Mouse (Mus musculus) liver, embryonic 12.5 days (tissue): ENCODE data around the gene Gm15155. TPM values are rescaled to one million over a fixed set of nuclear protein-coding genes. Genes with fewer than 3 reads are reported as not detected.

Experiments used
- ATAC-seq: fragments of 200-750 bp; cut with Nextera tagmentation; 2 replicates; pipeline ENCODE4 v1.8.0; 2017; ENCODE audit warnings: moderate number of reproducible peaks, mild to moderate bottlenecking, moderate library complexity
- H3K27ac ChIP-seq: fragments of 300-500 bp; sonication (generic); 2 replicates; pipeline ENCODE4 v1.5.1; 2016; ENCODE audit warnings: mild to moderate bottlenecking
- H3K27me3 ChIP-seq: fragments of 300-500 bp; sonication (generic); replicated peaks from 2 replicates; pipeline ENCODE4 v1.6.1; 2016; ENCODE audit warnings: mild to moderate bottlenecking, moderate library complexity
- H3K36me3 ChIP-seq: fragments of 300-500 bp; sonication (generic); 2 replicates; pipeline ENCODE4 v1.6.1; 2016; ENCODE audit warnings: mild to moderate bottlenecking, moderate library complexity
- H3K4me1 ChIP-seq: fragments of 300-500 bp; sonication (generic); 2 replicates; pipeline ENCODE4 v1.6.1; 2016
- H3K4me2 ChIP-seq: fragments of 300-500 bp; sonication (generic); 2 replicates; pipeline ENCODE4 v1.6.1; 2016; ENCODE audit warnings: mild to moderate bottlenecking, moderate library complexity
- H3K4me3 ChIP-seq: fragments of 300-500 bp; sonication (generic); 2 replicates; pipeline ENCODE4 v1.5.1; 2016; ENCODE audit warnings: mild to moderate bottlenecking, moderate library complexity
- H3K9ac ChIP-seq: fragments of 300-500 bp; sonication (generic); 2 replicates; pipeline ENCODE4 v1.6.1; 2016; ENCODE audit warnings: mild to moderate bottlenecking, moderate library complexity
- H3K9me3 ChIP-seq: fragments of 300-500 bp; sonication (generic); replicated peaks from 2 replicates; pipeline ENCODE4 v1.6.1; 2016; ENCODE audit warnings: mild to moderate bottlenecking, moderate library complexity
- WGBS: fragments of 180-500 bp; shearing (Covaris S2); methylation state at CpG from one replicate; pipeline ENCODE4 v1.1.7; 2016; ENCODE audit not compliant: insufficient replicate concordance; 5-methylcytosine and 5-hydroxymethylcytosine counted together
- polyA plus RNA-seq: library from polyadenylated mRNA; unstranded; fragments of >200 nt; fragmentation: Nextera tagmentation; extraction: Ambion mirVana; gene quantifications from 2 replicates; pipeline ENCODE4 v1.2.1, GENCODE M21; 2016

Gene Gm15155
- polyA plus RNA-seq: not detected in 2 replicates

GRCm38 (mm10) chrX:155624341-155624841, at the start of gene Gm15155:
Gm15155 (plus strand) TSS chrX:155624741.
- Histone ChIP-seq H3K27ac (no peak within 1 kb of the TSS), H3K4me3 (peak within 1 kb of the TSS; percentile 35), H3K4me1 (no peaks in the 10 kb centered on the region), H3K4me2 (peak within 1 kb of the TSS; percentile 59), H3K9me3 (no peaks in the 10 kb centered on the region), H3K36me3 (no peaks in the 10 kb centered on the region), H3K27me3 (peaks cover 54% of the 10 kb centered on the region), H3K9ac (no peak within 1 kb of the TSS)
- 15% methylated on average over 18 of the region's 19 CpGs for WGBS
- no peak for ATAC-seq

- Histone ChIP-seq H3K4me2 (no peak overlapping the region), H3K9ac (no peak overlapping the region), H3K4me3 (no peak overlapping the region), H3K27me3 (no peaks in the 10 kb centered on the region), H3K27ac (no peak overlapping the region), H3K4me1 (no peaks in the 10 kb centered on the region), H3K9me3 (no peaks in the 10 kb centered on the region), H3K36me3 (no peaks in the 10 kb centered on the region)
- no peak for ATAC-seq
Measured at GRCm38 (mm10) chrX:155579791-155580190, 44.8 kb upstream of the Gm15155 start.

DNA sequence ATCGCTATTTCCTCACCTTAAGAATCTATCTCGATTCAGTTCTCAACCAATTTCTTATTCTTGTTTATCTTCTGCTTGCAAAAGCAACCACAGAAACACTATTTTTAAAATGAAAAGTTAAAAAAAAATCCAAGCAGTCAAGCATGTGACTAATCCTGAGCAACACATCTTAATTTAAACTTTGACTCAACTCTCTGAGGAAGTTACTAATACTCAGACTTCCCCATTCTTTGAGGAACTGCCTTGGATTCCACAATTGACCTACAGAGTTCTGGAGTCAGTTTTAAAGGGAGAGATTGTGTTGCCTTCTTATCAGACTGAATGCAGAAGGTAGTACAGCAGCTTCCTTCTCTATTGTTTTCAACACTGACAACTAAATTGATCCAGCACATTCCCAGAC, 40.0 kb upstream of the Gm15155 start:
- Histone ChIP-seq H3K9me3 (no peaks in the 10 kb centered on the region), H3K27me3 (no peaks in the 10 kb centered on the region), H3K9ac (no peak overlapping the region), H3K4me1 (no peaks in the 10 kb centered on the region), H3K36me3 (no peaks in the 10 kb centered on the region), H3K27ac (no peak overlapping the region), H3K4me3 (no peak overlapping the region), H3K4me2 (no peak overlapping the region)
- no peak for ATAC-seq
- WGBS: 28% methylated on average over 2 of the region's 2 CpGs

GRCm38 (mm10) chrX:155591490-155591889, 33.1 kb upstream of the Gm15155 start:
- 32% methylated on average over 3 of the region's 3 CpGs for WGBS
- H3K9me3 ChIP-seq: no peaks in the 10 kb centered on the region
- no peak overlapping the region for H3K4me2 ChIP-seq
- no peak overlapping the region for H3K4me3 ChIP-seq
- no peaks in the 10 kb centered on the region for H3K4me1 ChIP-seq
- no peak overlapping the region for H3K27ac ChIP-seq
- ATAC-seq: no peak
- no peak overlapping the region for H3K9ac ChIP-seq
- no peaks in the 10 kb centered on the region for H3K27me3 ChIP-seq
- no peaks in the 10 kb centered on the region for H3K36me3 ChIP-seq

DNA sequence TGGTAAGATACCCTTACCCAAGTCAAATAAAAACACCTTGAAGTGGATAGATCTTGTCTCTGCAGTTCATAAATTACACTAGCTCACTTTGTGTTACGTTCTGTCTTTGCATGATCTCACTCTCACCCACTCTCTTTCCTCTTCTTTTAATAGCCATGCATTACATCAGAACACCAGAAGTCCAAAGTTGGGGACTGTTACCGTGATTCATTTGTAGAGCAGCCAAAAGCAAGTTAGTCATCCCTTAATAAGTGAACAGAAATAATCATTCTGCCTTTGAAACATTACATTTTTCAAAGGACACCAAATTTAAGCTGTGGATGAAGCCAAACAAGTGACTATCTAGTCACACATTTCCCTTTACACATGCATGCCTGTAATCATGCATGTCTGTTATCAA, 32.1 kb upstream of the Gm15155 start:
- Histone ChIP-seq H3K9me3 (no peaks in the 10 kb centered on the region), H3K27me3 (no peaks in the 10 kb centered on the region), H3K36me3 (no peaks in the 10 kb centered on the region), H3K4me3 (no peak overlapping the region), H3K9ac (no peak overlapping the region), H3K4me1 (no peaks in the 10 kb centered on the region), H3K27ac (no peak overlapping the region), H3K4me2 (no peak overlapping the region)
- WGBS: 41% methylated on average over 2 of the region's 2 CpGs
- no peak for ATAC-seq

DNA sequence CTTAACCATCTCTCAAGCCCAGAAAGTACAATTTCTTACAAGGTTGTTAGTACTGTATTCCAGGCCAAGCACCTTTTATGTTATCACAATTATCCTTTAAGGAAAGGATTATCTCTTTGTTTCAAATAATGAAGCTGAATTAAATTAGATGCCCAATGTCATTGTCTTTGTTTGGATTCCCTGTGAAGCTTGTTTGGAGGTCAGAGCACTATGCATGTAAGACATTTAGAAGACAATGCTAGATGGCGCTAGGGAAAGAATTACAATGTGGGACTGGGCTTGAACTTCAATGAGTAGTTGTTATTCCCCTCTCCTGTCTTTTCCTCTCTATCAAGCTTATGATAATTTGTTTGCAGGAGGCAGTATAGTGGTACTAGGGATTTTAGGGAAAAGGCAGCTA, 29.9 kb upstream of the Gm15155 start:
- H3K36me3 ChIP-seq: no peaks in the 10 kb centered on the region
- no peak overlapping the region for H3K9ac ChIP-seq
- no peak overlapping the region for H3K27ac ChIP-seq
- H3K4me2 ChIP-seq: no peak overlapping the region
- H3K27me3 ChIP-seq: no peaks in the 10 kb centered on the region
- H3K9me3 ChIP-seq: no peaks in the 10 kb centered on the region
- no peak overlapping the region for H3K4me3 ChIP-seq
- H3K4me1 ChIP-seq: no peaks in the 10 kb centered on the region
- 55% methylated on average over 1 of the region's 1 CpGs for WGBS
- ATAC-seq: no peak

- no peaks in the 10 kb centered on the region for H3K27me3 ChIP-seq
- no peak overlapping the region for H3K9ac ChIP-seq
- H3K4me1 ChIP-seq: no peaks in the 10 kb centered on the region
- ATAC-seq: no peak
- H3K4me3 ChIP-seq: no peak overlapping the region
- H3K4me2 ChIP-seq: no peak overlapping the region
- no peaks in the 10 kb centered on the region for H3K9me3 ChIP-seq
- no peaks in the 10 kb centered on the region for H3K36me3 ChIP-seq
- H3K27ac ChIP-seq: no peak overlapping the region
Measured at GRCm38 (mm10) chrX:155596390-155596789, 28.2 kb upstream of the Gm15155 start.

DNA sequence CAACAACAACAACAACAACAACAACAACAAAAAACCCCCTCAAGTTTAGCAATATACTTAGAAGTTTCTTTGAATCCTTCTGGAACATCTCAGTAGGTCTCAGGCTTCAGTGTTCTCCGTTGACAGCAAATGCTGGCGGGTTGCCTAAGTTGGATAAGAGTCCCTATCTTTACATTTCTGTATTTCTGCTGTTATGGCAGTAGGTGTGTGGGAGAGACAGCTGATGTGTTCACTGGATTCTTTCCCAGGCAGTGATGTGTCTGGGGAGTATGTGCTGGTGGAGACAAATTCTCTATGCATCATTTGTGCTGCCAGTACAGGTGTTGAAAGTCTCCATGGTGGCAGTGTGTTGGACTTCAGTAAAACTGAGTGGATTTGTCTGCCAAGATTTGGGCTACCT, 23.3 kb upstream of the Gm15155 start:
- Histone ChIP-seq H3K27ac (no peak overlapping the region), H3K36me3 (no peaks in the 10 kb centered on the region), H3K9me3 (no peaks in the 10 kb centered on the region), H3K9ac (no peak overlapping the region), H3K4me1 (no peaks in the 10 kb centered on the region), H3K4me2 (no peak overlapping the region), H3K27me3 (no peaks in the 10 kb centered on the region), H3K4me3 (no peak overlapping the region)
- WGBS: 53% methylated on average over 2 of the region's 2 CpGs
- no peak for ATAC-seq

DNA sequence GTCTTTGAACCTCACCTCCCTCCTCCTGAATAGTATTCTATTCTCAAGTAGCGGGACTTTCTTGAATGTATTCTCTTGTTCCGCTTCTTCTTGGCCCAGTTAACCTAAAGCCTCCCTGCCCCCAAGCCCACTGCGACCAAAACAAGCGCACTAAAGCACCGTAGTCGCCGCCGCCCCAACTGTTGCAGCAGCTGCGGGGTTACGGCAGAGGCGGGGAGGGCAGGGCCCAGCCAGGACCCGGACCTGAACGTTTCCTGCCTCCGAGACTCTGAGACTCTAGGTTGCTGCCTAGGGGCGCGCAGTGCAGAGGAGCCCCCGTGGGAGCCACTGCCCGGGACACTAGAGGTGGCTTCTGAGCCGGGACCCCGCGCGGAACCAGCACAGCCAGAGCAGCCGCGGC, 2.0 kb upstream of the Gm15155 start:
- peak overlapping the region; percentile 35 for H3K4me3 ChIP-seq
- no peaks in the 10 kb centered on the region for H3K4me1 ChIP-seq
- H3K27me3 ChIP-seq: peaks cover 54% of the 10 kb centered on the region
- H3K4me2 ChIP-seq: peak overlapping the region; percentile 59
- 8% methylated on average over 24 of the region's 24 CpGs for WGBS
- no peak for ATAC-seq
- no peaks in the 10 kb centered on the region for H3K36me3 ChIP-seq
- no peak overlapping the region for H3K27ac ChIP-seq
- no peak overlapping the region for H3K9ac ChIP-seq
- no peaks in the 10 kb centered on the region for H3K9me3 ChIP-seq

DNA sequence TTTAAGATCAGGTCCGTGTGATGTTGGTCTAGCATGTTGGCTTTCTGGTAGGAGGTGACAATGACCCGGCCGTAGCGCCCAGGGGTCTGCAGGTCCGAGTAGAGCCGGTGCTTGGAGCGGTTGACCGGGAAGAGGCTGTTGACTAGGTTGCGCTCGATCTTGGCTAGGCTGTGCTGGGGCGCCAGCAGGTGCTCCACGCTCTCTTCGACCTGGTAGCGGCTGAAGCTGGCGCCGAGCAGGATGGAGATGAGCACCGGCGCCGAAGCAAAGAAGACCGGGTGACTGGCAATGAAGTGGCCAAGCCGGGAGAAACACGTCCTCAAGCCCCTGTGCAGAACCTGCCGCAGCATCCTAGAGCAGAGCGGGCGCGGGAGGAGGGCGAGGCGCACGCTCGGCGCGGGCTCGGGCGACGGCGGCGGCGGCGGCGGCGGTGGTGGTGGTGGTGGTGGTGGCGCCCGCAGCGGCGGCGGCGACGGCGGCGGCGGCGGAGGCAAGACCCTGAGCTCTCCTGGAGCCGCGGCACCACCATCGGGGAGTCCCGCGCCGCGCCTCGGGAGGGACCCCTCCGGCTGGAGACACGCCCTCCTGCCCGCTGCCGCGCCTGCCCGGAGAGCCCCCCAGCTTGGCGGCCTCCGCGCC, 1.5 kb upstream of the Gm15155 start:
- 11% methylated on average over 23 of the region's 69 CpGs for WGBS
- Histone ChIP-seq H3K4me3 (peak overlapping the region; percentile 35), H3K9me3 (no peaks in the 10 kb centered on the region), H3K27ac (no peak overlapping the region), H3K27me3 (peaks cover 54% of the 10 kb centered on the region), H3K9ac (no peak overlapping the region), H3K4me1 (no peaks in the 10 kb centered on the region), H3K36me3 (no peaks in the 10 kb centered on the region), H3K4me2 (peak overlapping the region; percentile 59)
- ATAC-seq: no peak

DNA sequence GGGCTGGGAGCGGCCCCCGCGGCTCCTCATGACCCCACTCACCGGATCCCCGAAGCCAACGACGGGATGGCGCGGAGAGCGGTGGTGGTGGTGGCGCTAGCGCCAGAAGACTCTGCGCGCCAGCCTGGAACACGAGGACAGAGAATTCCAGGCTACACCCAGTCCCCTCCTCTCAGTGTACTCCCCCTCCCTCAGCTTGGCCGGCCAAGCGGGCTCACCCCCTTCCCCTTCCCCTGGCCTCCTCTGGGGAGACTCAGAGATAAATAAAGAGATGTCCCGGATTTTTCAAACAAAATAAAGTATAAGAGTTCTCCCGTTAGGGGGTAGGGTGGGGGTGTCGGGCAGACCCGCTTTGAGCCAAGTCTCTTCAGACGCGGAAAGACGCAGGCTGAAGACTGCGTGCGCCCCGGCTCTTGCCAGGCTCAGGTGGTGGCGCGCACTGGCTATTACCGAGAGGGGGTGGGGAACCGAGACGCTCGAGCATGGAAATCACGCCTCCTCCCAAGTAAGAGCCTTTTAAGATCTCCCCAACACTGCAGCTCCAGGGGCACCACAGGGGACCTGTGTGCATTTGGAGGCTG, 750 bp upstream of the Gm15155 start, which contains the start of gene Ptchd1:
Ptchd1 (minus strand) TSS at position 114 of the 581 bp plus-strand sequence.
- no peak for ATAC-seq
- peaks cover 54% of the 10 kb centered on the region for H3K27me3 ChIP-seq
- no peak within 1 kb of the TSS for H3K9ac ChIP-seq
- H3K4me3 ChIP-seq: peak within 1 kb of the TSS; percentile 35
- H3K4me2 ChIP-seq: peak within 1 kb of the TSS; percentile 59
- H3K9me3 ChIP-seq: no peaks in the 10 kb centered on the region
- no peaks in the 10 kb centered on the region for H3K4me1 ChIP-seq
- no peaks in the 10 kb centered on the region for H3K36me3 ChIP-seq
- WGBS: 8% methylated on average over 33 of the region's 34 CpGs
- no peak within 1 kb of the TSS for H3K27ac ChIP-seq

DNA sequence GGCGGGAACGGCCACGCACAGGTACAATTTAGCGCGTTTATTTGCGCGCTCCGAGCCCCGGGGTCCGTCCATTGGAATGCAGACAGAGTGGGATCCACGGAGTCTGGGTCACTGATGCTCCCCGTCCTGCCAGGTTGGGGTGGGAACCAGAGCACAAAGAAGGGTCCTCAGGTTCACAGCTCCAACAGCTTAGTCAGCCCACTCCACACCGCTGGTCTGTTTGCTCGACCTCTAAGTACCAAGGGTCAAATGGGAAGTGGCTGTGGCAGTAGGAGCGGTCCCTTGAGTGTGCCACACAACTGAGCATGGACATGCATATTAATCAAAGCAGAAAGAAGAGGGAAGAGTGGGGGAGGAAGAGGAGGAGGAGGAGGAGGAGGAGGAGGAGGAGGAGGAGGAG, 354 bp downstream of the Gm15155 start:
- Histone ChIP-seq H3K4me3 (no peak overlapping the region), H3K9me3 (no peaks in the 10 kb centered on the region), H3K4me2 (peak overlapping the region; percentile 59), H3K27ac (no peak overlapping the region), H3K4me1 (no peaks in the 10 kb centered on the region), H3K9ac (no peak overlapping the region), H3K36me3 (no peaks in the 10 kb centered on the region), H3K27me3 (peaks cover 54% of the 10 kb centered on the region)
- WGBS: 11% methylated on average over 14 of the region's 15 CpGs
- no peak for ATAC-seq
